Mouse (Mus musculus): ENCODE data around the gene Zkscan5. TPM values are rescaled to one million over a fixed set of nuclear protein-coding genes. Genes with fewer than 3 reads are reported as not detected.

Gene Zkscan5
- total and polyA plus RNA-seq, 2 experiments from 2014 or later: 12.2 to 18.6 TPM

DNA sequence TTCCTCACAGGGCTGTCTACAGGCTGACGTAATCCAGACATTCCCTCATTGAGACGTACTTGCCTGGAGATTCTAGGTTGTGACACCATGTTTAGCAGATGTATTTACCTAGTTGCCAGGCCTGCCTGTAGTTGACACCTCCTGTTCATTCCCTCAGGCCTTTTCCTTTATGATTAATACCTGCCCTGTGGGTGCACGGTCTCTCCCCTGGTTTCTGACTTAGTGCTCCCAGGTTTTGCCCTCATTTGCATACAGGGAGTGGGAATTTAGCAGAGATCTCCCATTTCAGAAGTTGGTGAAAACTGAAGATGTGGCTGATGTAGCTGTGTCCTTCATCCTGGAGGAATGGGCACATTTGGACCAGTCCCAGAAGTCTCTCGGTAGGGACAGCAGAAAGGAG, 7.9 kb downstream of the Zkscan5 start:
- 94% methylated on average over 4 of the region's 4 CpGs for WGBS
- H3K36me3 ChIP-seq (ENCODE audit: insufficient read depth): peaks cover 35% of the 10 kb centered on the region
- no peak overlapping the region for H3K9ac ChIP-seq
- H3K27me3 ChIP-seq (ENCODE audit: insufficient read depth, low read length): no peaks in the 10 kb centered on the region
- no peak overlapping the region for H3K27ac ChIP-seq (ENCODE audit: low read depth, low read length)
- H3K4me1 ChIP-seq (ENCODE audit: insufficient read depth): no peaks in the 10 kb centered on the region
- TF ChIP-seq CTCF (IDR thresholded peaks at IDR 0.05; ENCODE audit: low read depth): no peak
- no peaks in the 10 kb centered on the region for H3K9me3 ChIP-seq (ENCODE audit: low read length)
- no peak overlapping the region for H3K4me3 ChIP-seq (ENCODE audit: low read depth, low read length)
- ATAC-seq (no peak), DNase-seq (no peak)
- H3K4me2 ChIP-seq (ENCODE audit: low read depth): no peak overlapping the region

GRCm38 (mm10) chr5:145213505-145213904, 9.1 kb downstream of the Zkscan5 start:
- DNase-seq: no peak
- no peak overlapping the region for H3K9ac ChIP-seq
- H3K36me3 ChIP-seq (ENCODE audit: insufficient read depth): peaks cover 43% of the 10 kb centered on the region
- WGBS: 96% methylated on average over 3 of the region's 3 CpGs
- ATAC-seq: no peak
- no peak for TF ChIP-seq CTCF (IDR thresholded peaks at IDR 0.05; ENCODE audit: low read depth)
- no peaks in the 10 kb centered on the region for H3K4me1 ChIP-seq (ENCODE audit: insufficient read depth)
- H3K4me3 ChIP-seq (ENCODE audit: low read depth, low read length): no peak overlapping the region
- H3K27me3 ChIP-seq (ENCODE audit: insufficient read depth, low read length): no peaks in the 10 kb centered on the region
- no peaks in the 10 kb centered on the region for H3K9me3 ChIP-seq (ENCODE audit: low read length)
- H3K4me2 ChIP-seq (ENCODE audit: low read depth): no peak overlapping the region
- H3K27ac ChIP-seq (ENCODE audit: low read depth, low read length): no peak overlapping the region

DNA sequence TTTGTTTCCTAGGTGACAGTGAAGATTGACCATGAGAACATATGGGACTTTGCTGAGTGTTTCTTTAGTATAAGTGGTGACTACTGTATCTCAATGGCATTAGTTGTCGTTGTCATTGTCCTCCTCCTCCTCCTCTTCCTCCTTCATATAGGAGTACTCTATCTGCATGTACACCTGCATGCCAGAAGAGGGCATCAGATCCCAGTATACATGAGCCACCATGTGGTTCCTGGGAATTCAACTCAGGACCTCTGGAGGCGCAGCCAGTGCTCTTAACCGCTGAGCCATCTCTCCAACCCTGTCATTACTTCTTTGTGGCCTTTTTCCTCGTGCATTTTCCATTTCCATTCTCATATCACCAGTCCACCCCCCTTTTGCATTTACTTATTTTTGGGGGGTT, 10.3 kb downstream of the Zkscan5 start:
- Histone ChIP-seq H3K4me3 (ENCODE audit: low read depth, low read length) (no peak overlapping the region), H3K36me3 (ENCODE audit: insufficient read depth) (peaks cover 53% of the 10 kb centered on the region), H3K27me3 (ENCODE audit: insufficient read depth, low read length) (no peaks in the 10 kb centered on the region), H3K9me3 (ENCODE audit: low read length) (no peaks in the 10 kb centered on the region), H3K27ac (ENCODE audit: low read depth, low read length) (no peak overlapping the region), H3K9ac (no peak overlapping the region), H3K4me1 (ENCODE audit: insufficient read depth) (no peaks in the 10 kb centered on the region), H3K4me2 (ENCODE audit: low read depth) (no peak overlapping the region)
- DNase-seq (no peak), ATAC-seq (no peak)
- TF ChIP-seq CTCF (IDR thresholded peaks at IDR 0.05; ENCODE audit: low read depth): peak; percentile 33
- 69% methylated on average over 4 of the region's 4 CpGs for WGBS

- Histone ChIP-seq H3K4me2 (ENCODE audit: low read depth) (no peak overlapping the region), H3K4me1 (ENCODE audit: insufficient read depth) (no peaks in the 10 kb centered on the region), H3K27me3 (ENCODE audit: insufficient read depth, low read length) (no peaks in the 10 kb centered on the region), H3K36me3 (ENCODE audit: insufficient read depth) (peaks cover 54% of the 10 kb centered on the region), H3K27ac (ENCODE audit: low read depth, low read length) (no peak overlapping the region), H3K4me3 (ENCODE audit: low read depth, low read length) (no peak overlapping the region), H3K9me3 (ENCODE audit: low read length) (no peaks in the 10 kb centered on the region), H3K9ac (no peak overlapping the region)
- DNase-seq (no peak), ATAC-seq (no peak)
- WGBS: 88% methylated on average over 6 of the region's 6 CpGs
- TF ChIP-seq CTCF (IDR thresholded peaks at IDR 0.05; ENCODE audit: low read depth): no peak
Observed at GRCm38 (mm10) chr5:145217746-145218145, 13.4 kb downstream of the Zkscan5 start.

DNA sequence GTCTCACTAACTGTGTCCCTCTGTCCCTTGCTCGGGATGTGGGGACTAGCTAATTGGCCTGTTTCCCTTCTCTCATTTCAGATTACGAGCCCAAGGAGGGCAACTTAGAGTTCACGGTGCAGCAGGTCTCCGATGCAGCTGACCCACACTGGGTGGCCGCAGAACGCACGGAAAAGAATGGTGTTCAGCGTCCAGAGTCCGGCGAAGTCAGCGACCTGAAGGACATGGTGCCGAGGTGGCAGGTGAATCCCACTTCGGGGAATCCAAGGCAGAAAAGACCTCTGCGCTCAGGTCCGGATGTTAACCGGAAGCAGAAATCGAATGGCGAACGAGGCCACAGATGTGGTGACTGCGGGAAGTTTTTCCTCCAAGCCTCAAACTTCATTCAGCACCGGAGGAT, 13.8 kb downstream of the Zkscan5 start:
- DNase-seq: no peak
- no peak overlapping the region for H3K27ac ChIP-seq (ENCODE audit: low read depth, low read length)
- no peaks in the 10 kb centered on the region for H3K9me3 ChIP-seq (ENCODE audit: low read length)
- peaks cover 52% of the 10 kb centered on the region for H3K36me3 ChIP-seq (ENCODE audit: insufficient read depth)
- no peak overlapping the region for H3K4me3 ChIP-seq (ENCODE audit: low read depth, low read length)
- H3K27me3 ChIP-seq (ENCODE audit: insufficient read depth, low read length): no peaks in the 10 kb centered on the region
- no peaks in the 10 kb centered on the region for H3K4me1 ChIP-seq (ENCODE audit: insufficient read depth)
- TF ChIP-seq CTCF (IDR thresholded peaks at IDR 0.05; ENCODE audit: low read depth): no peak
- no peak for ATAC-seq
- H3K4me2 ChIP-seq (ENCODE audit: low read depth): no peak overlapping the region
- WGBS: 97% methylated on average over 21 of the region's 21 CpGs
- H3K9ac ChIP-seq: no peak overlapping the region

DNA sequence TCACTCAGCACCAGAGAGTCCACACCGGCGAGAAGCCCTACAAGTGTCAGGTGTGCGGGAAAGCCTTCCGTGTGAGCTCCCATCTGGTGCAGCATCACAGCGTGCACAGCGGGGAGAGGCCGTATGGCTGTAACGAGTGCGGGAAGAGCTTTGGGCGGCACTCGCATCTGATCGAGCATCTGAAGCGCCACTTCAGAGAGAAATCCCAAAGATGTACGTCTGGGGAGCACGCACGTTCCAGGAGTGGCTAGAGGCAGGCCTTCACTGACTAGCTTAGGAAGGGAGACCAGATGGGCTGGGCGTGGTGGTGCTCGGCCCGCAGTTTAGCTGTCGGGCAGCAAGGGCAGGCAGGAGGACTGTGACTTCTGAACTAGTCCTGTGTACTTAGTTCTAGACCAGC, 14.3 kb downstream of the Zkscan5 start:
- Histone ChIP-seq H3K9me3 (ENCODE audit: low read length) (no peaks in the 10 kb centered on the region), H3K27me3 (ENCODE audit: insufficient read depth, low read length) (no peaks in the 10 kb centered on the region), H3K27ac (ENCODE audit: low read depth, low read length) (no peak overlapping the region), H3K4me3 (ENCODE audit: low read depth, low read length) (no peak overlapping the region), H3K4me2 (ENCODE audit: low read depth) (no peak overlapping the region), H3K4me1 (ENCODE audit: insufficient read depth) (no peaks in the 10 kb centered on the region), H3K9ac (no peak overlapping the region), H3K36me3 (ENCODE audit: insufficient read depth) (peaks cover 47% of the 10 kb centered on the region)
- ATAC-seq (no peak), DNase-seq (no peak)
- TF ChIP-seq CTCF (IDR thresholded peaks at IDR 0.05; ENCODE audit: low read depth): no peak
- WGBS: 95% methylated on average over 20 of the region's 20 CpGs

GRCm38 (mm10) chr5:145219981-145220380, 15.6 kb downstream of the Zkscan5 start:
- Histone ChIP-seq H3K27ac (ENCODE audit: low read depth, low read length) (no peak overlapping the region), H3K9me3 (ENCODE audit: low read length) (no peaks in the 10 kb centered on the region), H3K27me3 (ENCODE audit: insufficient read depth, low read length) (no peaks in the 10 kb centered on the region), H3K4me2 (ENCODE audit: low read depth) (no peak overlapping the region), H3K36me3 (ENCODE audit: insufficient read depth) (peaks cover 44% of the 10 kb centered on the region), H3K9ac (no peak overlapping the region), H3K4me3 (ENCODE audit: low read depth, low read length) (no peak overlapping the region), H3K4me1 (ENCODE audit: insufficient read depth) (no peaks in the 10 kb centered on the region)
- DNase-seq: no peak
- no peak for ATAC-seq
- WGBS: 93% methylated on average over 8 of the region's 8 CpGs
- TF ChIP-seq CTCF (IDR thresholded peaks at IDR 0.05; ENCODE audit: low read depth): no peak

- WGBS: 88% methylated on average over 5 of the region's 5 CpGs
- H3K4me2 ChIP-seq (ENCODE audit: low read depth): no peak overlapping the region
- no peak for TF ChIP-seq CTCF (IDR thresholded peaks at IDR 0.05; ENCODE audit: low read depth)
Observed at GRCm38 (mm10) chr5:145222840-145223239, 18.5 kb downstream of the Zkscan5 start.

More at GRCm38 (mm10) chr5:145222840-145223239, 18.5 kb downstream of the Zkscan5 start:
- H3K36me3 ChIP-seq (ENCODE audit: insufficient read depth): peaks cover 43% of the 10 kb centered on the region
- H3K9ac ChIP-seq: no peak overlapping the region
- H3K4me3 ChIP-seq (ENCODE audit: low read depth, low read length): no peak overlapping the region
- H3K27me3 ChIP-seq (ENCODE audit: insufficient read depth, low read length): no peaks in the 10 kb centered on the region
- DNase-seq (no peak), ATAC-seq (no peak)
- no peak overlapping the region for H3K27ac ChIP-seq (ENCODE audit: low read depth, low read length)
- no peaks in the 10 kb centered on the region for H3K9me3 ChIP-seq (ENCODE audit: low read length)
- H3K4me1 ChIP-seq (ENCODE audit: insufficient read depth): no peaks in the 10 kb centered on the region

Measured in forebrain, postnatal 0 days (tissue).